Mouse (Mus musculus): ENCODE results near the gene Them7.

The Them7 gene

GRCm38 (mm10) chr2:105235380-105236115 is 11.4 kb downstream of the Them7 start:
- DNase-seq (ENCODE audit: low spot score in 2 of 2): no peak

- no peak for DNase-seq (ENCODE audit: low spot score in 2 of 2)
Measured at GRCm38 (mm10) chr2:105237424-105237823, 13.3 kb downstream of the Them7 start.

GRCm38 (mm10) chr2:105237841-105238240 is 13.7 kb downstream of the Them7 start:
- DNase-seq (ENCODE audit: low spot score in 2 of 2): no peak

GRCm38 (mm10) chr2:105238775-105239174 is 14.7 kb downstream of the Them7 start:
- DNase-seq (ENCODE audit: low spot score in 2 of 2): peak in 1 of 2 experiments; percentile 31

DNA sequence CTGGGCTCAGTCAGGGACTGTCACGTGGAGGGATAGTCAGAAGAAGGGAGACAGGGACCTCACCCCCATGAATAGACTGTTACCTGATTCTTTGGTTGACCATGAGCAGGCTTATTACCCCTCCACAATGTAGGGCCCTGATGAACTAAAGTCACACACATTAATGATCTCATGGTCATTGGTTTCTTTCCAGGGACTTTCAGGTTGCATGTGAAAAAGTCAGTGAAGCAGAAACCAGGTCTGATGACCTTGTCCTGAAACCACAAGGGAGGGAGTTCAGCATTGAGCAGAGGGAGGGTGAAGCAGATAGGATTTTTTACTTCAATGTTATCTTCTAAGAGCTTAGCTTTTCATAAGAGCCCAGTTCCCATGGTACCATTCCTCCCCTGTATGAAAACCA is 16.5 kb downstream of the Them7 start:
- DNase-seq (ENCODE audit: low spot score in 2 of 2): no peak

DNA sequence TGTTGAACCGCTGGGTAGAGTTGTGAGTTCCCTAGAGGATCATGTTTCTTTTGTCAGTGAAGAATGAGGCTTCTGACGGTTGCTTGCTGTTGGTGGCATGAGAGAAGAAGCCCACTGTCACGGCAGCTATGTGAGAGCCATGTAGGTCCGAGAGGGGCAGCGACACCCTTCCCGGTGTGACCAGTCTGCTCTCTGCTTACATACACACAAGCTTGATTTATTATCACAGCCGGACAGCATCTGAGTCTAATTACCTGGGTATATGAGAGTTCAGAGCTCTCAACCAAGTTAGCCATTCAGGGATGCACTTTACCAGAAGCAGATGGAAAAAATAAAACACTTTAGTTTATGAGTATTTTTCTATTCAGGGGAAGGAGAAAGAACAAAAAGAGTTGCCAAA is 18.8 kb downstream of the Them7 start:
- DNase-seq (ENCODE audit: low spot score in 2 of 2): no peak

GRCm38 (mm10) chr2:105244733-105245132 is 20.6 kb downstream of the Them7 start:
- no peak for DNase-seq (ENCODE audit: low spot score in 2 of 2)

DNA sequence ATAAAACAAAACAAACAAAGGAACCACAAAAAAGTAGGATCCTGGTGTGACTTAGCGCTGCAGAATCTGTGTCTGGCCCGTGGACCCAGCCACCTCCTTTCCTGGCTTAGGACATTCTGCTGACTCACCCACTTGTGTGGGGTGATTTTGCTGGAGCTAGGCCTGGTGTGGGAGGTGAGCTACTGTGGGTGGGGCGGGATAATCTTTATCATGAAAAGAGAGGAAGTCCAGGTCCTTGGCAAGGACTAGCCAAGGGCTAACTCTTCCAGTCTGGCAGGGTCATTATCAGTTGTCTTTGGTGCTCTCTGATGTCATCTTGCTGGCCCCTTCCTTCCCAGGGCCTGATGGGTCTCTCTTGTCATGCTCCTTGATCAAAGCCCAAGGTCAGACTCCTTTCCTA is 27.9 kb downstream of the Them7 start:
- no peak for DNase-seq (ENCODE audit: low spot score in 2 of 2)

DNA sequence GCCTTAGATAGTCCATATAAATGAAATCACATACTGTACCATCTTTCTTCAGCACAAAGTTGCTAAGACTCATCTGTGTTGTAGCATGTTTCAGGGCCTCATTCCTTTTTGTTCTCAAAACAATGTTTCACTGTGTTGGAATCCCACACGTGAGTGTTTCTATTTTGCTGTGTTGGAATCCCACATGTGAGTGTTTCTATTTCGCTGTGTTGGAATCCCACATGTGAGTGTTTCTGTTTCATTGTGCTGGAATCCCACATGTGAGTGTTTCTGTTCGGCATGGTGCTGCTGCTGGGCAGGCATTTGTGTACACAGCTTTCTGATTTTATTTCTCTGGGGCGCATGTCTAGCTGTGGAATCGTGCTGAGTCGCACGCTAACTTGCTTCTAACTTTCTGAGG is 28.7 kb downstream of the Them7 start:
- no peak for DNase-seq (ENCODE audit: low spot score in 2 of 2)

DNA sequence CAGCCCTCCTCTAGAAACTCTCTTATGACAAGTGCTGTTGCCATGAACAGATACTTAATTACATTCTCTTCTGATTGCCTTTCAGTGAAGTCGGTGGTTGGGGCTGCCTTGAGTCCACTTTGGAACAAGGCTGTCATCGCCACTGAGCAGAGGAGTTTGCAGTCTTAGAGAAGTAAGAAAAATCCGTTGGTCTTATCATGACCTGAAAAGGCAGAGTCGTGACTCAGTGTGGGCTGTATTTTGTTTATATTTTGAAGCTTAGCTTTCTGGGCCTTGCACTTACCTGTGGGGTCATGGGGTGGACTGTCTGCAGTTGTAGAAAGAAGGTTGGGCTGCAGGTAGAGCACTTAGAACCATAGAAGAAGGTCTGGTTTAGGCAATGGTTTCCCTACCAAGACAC is 31.3 kb downstream of the Them7 start:
- DNase-seq (ENCODE audit: low spot score in 2 of 2): no peak

- DNase-seq (ENCODE audit: low spot score in 2 of 2): no peak
Measured at GRCm38 (mm10) chr2:105256427-105257071, 32.4 kb downstream of the Them7 start.

DNA sequence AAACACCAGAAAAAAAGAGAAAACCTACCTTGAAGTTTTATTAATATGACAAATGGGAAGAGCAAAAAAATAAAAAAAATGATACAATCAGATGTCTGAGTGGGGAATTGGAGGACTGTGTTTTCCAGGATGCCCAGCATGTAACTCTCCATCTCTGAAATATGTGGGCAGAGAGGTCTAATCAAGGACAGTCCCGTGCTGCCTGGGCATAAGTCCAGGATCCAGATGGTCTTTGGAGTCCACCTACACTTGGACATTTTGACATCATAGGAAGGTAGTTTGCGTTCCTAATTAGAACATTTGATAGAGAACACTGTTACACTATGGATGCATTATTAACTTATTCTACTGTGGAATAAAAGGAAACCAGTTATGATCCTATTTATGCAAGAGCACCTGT is 33.3 kb downstream of the Them7 start:
- DNase-seq (ENCODE audit: low spot score in 2 of 2): no peak

DNA sequence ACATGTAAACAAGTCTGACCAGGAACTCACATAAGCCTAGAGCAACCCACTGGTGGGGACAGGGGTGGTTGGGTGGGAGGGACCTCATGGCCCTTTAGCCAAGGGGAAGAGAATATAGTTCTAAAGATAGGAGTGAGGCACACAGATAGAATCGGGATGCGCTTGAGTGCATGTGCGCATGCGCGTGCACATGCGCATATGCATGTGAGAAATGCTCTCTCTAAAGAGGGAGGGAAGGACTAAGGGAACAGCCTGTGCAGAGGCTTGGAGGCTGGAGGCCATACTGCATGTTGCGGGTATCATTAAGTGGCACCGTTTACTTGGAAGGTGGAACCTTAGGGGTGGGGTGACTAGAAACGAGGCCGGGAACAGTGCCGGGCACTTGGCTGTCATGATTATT is 37.2 kb downstream of the Them7 start:
- DNase-seq (ENCODE audit: low spot score in 2 of 2): no peak

GRCm38 (mm10) chr2:105263219-105263618 is 39.1 kb downstream of the Them7 start:
- DNase-seq (ENCODE audit: low spot score in 2 of 2): no peak

GRCm38 (mm10) chr2:105282407-105283077 is 58.4 kb downstream of the Them7 start:
- peak in 1 of 2 experiments; percentile 7 for DNase-seq (ENCODE audit: low spot score in 2 of 2)

GRCm38 (mm10) chr2:105283811-105284210 is 59.7 kb downstream of the Them7 start:
- no peak for DNase-seq (ENCODE audit: low spot score in 2 of 2)

- DNase-seq (ENCODE audit: low spot score in 2 of 2): no peak
Measured at GRCm38 (mm10) chr2:105284855-105285254, 60.7 kb downstream of the Them7 start.

GRCm38 (mm10) chr2:105295823-105296222 is 71.7 kb downstream of the Them7 start:
- DNase-seq (ENCODE audit: low spot score in 2 of 2): no peak

DNA sequence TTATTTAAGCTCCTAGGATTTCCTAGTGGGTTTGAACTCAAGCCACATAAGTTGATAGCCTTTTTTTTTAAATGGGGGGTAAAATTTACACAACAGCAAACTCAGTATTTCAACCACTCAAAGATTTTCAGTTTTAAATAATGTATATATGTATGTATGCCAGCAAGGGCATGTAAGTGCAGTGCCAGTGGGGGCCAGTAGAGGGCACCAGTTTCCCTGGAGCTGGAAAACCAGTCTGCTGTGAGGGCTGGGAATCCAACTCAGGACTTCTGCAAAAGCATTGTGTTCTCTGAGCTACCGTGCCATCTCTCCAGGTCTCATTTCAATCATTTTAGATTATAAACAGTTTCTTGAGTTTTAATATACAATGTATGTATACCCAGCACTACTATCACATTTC is 74.8 kb downstream of the Them7 start:
- no peak for DNase-seq (ENCODE audit: low spot score in 2 of 2)

- DNase-seq (ENCODE audit: low spot score in 2 of 2): no peak
Measured at GRCm38 (mm10) chr2:105301082-105301481, 77.0 kb downstream of the Them7 start.

- no peak for DNase-seq (ENCODE audit: low spot score in 2 of 2)
Measured at GRCm38 (mm10) chr2:105301531-105301930, 77.4 kb downstream of the Them7 start.

- no peak for DNase-seq (ENCODE audit: low spot score in 2 of 2)
Measured at GRCm38 (mm10) chr2:105303962-105304514, 79.9 kb downstream of the Them7 start.

DNA sequence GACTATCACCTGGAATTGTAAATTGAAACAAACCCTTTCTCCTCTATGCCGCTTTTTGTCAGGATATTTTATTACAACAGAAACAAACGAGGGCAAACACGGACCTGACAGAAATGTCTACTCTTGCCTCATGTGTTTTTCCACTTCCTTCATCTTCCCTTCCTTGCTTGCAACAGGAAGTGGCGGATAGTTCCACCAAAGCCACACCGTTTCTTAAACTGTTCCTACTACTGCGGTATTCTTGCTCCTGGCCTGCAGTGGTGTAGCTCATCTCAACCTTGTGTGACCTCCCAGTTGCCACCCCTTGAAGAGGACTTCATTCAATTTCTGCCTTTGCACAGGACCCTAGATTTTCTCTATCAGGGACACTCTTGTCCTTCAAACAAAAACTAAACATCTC is 81.8 kb downstream of the Them7 start:
- DNase-seq (ENCODE audit: low spot score in 2 of 2): no peak

All from left cerebral cortex, adult 9 months (tissue).